Mouse (Mus musculus): ENCODE data around the gene Odf3l2. TPM values are rescaled to one million over a fixed set of nuclear protein-coding genes. Genes with fewer than 3 reads are reported as not detected.

The Odf3l2 gene
- total and polyA plus RNA-seq, 3 experiments = not detected

DNA sequence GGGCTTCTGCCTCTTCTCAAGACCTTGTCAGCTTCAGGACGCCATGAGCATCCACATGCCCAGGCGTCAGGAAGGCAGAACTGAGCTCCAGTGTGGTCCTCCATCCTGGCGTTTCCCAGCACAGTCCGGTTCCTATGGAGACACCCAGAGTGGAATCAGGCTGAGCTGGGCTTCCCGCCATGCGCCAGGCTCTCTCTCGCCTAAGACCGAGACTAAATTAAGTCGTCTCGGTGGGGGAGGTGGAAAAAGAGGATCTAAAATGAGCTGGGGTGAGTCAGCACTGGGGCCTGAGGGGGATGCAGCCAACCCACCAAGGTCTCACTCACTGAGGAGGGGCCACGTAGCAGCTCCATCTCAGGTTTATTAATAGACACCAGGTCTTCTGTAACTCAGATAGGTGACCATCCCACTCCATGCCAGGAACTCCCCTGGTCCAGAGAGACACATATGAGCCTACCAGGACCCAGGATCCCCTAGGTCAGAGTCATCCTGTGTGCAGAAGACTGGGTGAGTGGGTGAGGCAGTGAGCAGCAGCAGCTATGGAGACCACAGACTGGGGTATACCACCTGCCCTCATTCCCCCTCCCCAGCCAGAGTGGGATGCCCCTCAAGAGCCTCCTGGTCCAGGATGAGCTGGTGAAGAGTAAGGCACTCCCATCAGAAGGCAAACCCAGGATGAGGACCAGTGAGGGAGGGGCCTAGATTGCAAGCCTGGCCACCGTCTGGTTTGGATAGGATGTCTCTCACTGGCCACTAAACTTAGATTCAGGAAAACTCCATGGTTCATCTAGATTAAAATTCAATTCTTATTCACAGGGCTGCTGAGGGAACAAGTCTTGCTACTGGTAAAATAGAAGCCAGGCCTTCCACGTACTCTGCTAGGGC is 48.2 kb downstream of the Odf3l2 start:
- Histone ChIP-seq H3K79me2 (ENCODE audit: control insufficient read depth, insufficient read depth, low read length, poor library complexity) (no peaks in the 10 kb centered on the region), H3K4me3 (ENCODE audit: control insufficient read depth in 1 of 2, insufficient read depth in 1 of 2, low read depth in 2 of 2, low read length in 2 of 2) (no peak overlapping the region), H3K27me3 (ENCODE audit: control insufficient read depth in 1 of 2, insufficient read depth in 2 of 2, low read length in 2 of 2) (no peaks in the 10 kb centered on the region; a peak in 2 of 4 replicates), H3K27ac (ENCODE audit: control insufficient read depth, low read depth, low read length) (no peak overlapping the region), H3K36me3 (ENCODE audit: control insufficient read depth in 1 of 2, insufficient read depth in 2 of 2, low read length in 2 of 2) (peaks cover 0 to 5% of the 10 kb centered on the region in 2 experiments; a peak in 2 of 4 replicates), H3K4me1 (ENCODE audit: control insufficient read depth in 1 of 2, insufficient read depth in 2 of 2, low read length in 2 of 2) (peaks cover 4 to 10% of the 10 kb centered on the region in 2 experiments), H3K9me3 (replicated peaks; ENCODE audit: insufficient read depth, low read length) (no peaks in the 10 kb centered on the region), H3K9ac (ENCODE audit: control insufficient read depth, low read depth, low read length, poor library complexity, severe bottlenecking) (no peak overlapping the region)
- DNase-seq (ENCODE audit: low read depth, low spot score) = peak; percentile 23
- no peak for TF ChIP-seq EP300 (IDR thresholded peaks at IDR 0.05; ENCODE audit: low read depth in 1 of 2, low read length in 2 of 2)
- TF ChIP-seq POLR2A (IDR thresholded peaks at IDR 0.05; ENCODE audit: control insufficient read depth in 1 of 2, insufficient read depth in 1 of 2, low read depth in 1 of 2, low read length in 2 of 2, poor library complexity in 1 of 2) = no peak
- TF ChIP-seq MAX (IDR thresholded peaks at IDR 0.05; ENCODE audit: low read length) = no peak
- no peak for TF ChIP-seq GATA1 (IDR thresholded peaks at IDR 0.05; ENCODE audit: low read depth, low read length)
- no peak for TF ChIP-seq KAT2A (conservative IDR thresholded peaks at IDR 0.05; ENCODE audit: low read depth, low read length)
- TF ChIP-seq MAZ (IDR thresholded peaks at IDR 0.05; ENCODE audit: low read depth, low read length) = no peak

DNA sequence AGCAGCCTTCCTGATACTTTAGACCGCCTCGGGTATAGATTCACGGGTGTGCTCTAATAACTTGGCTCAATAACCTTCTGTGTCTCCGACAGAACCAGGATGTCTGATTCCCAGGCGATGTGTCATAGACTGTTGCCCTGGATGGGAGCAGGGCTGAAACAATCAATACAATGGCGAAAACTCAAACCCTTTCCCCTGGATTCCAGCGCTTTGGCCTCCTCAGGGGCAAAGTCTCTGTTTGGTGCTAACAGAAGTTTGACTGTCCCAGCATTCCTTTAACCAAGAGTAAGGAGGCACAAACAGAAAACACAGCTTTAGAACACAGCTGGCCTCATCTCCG is 50.0 kb downstream of the Odf3l2 start:
- TF ChIP-seq JUND (IDR thresholded peaks at IDR 0.05; ENCODE audit: low read depth, low read length) (no peak), TBP (IDR thresholded peaks at IDR 0.05; ENCODE audit: low read depth, low read length) (no peak), MXI1 (IDR thresholded peaks at IDR 0.05; ENCODE audit: low read depth, low read length) (no peak), KAT2A (conservative IDR thresholded peaks at IDR 0.05; ENCODE audit: low read depth, low read length) (no peak), ZMIZ1 (IDR thresholded peaks at IDR 0.05; ENCODE audit: low read depth, low read length) (no peak), E2F4 (IDR thresholded peaks at IDR 0.05; ENCODE audit: borderline replicate concordance, low read depth, low read length) (no peak)
- H3K27me3 ChIP-seq (ENCODE audit: control insufficient read depth in 1 of 2, insufficient read depth in 2 of 2, low read length in 2 of 2) = no peaks in the 10 kb centered on the region

GRCm38 (mm10) chr10:79594872-79595589 is 50.5 kb downstream of the Odf3l2 start:
- TF ChIP-seq SMC3 (IDR thresholded peaks at IDR 0.05; ENCODE audit: low read depth, low read length) (peak; percentile 67), CTCF (IDR thresholded peaks at IDR 0.05 in 2 of 3, conservative IDR thresholded peaks at IDR 0.05 in 1 of 3; ENCODE audit: control insufficient read depth in 1 of 3, insufficient read depth in 1 of 3, low read depth in 2 of 3, low read length in 3 of 3, poor library complexity in 1 of 3, severe bottlenecking in 1 of 3) (peak; percentile 80 to 89 (median 86)), RAD21 (IDR thresholded peaks at IDR 0.05; ENCODE audit: low read depth, low read length) (peak; percentile 86), ZC3H11A (IDR thresholded peaks at IDR 0.05; ENCODE audit: low read depth, low read length) (peak; percentile 36; the same call in 1 of the 2 replicates), KAT2A (conservative IDR thresholded peaks at IDR 0.05; ENCODE audit: low read depth, low read length) (no peak)
- peak; percentile 72 for DNase-seq (ENCODE audit: low read depth, low spot score)
- Histone ChIP-seq H3K36me3 (ENCODE audit: control insufficient read depth in 1 of 2, insufficient read depth in 2 of 2, low read length in 2 of 2) (peaks cover 0 to 5% of the 10 kb centered on the region in 2 experiments; a peak in 2 of 4 replicates), H3K79me2 (ENCODE audit: control insufficient read depth, insufficient read depth, low read length, poor library complexity) (no peaks in the 10 kb centered on the region), H3K27ac (ENCODE audit: control insufficient read depth, low read depth, low read length) (no peak overlapping the region), H3K4me1 (ENCODE audit: control insufficient read depth in 1 of 2, insufficient read depth in 2 of 2, low read length in 2 of 2) (peaks cover 4 to 10% of the 10 kb centered on the region in 2 experiments), H3K27me3 (ENCODE audit: control insufficient read depth in 1 of 2, insufficient read depth in 2 of 2, low read length in 2 of 2) (no peaks in the 10 kb centered on the region), H3K4me3 (ENCODE audit: control insufficient read depth in 1 of 2, insufficient read depth in 1 of 2, low read depth in 2 of 2, low read length in 2 of 2) (no peak overlapping the region), H3K9ac (ENCODE audit: control insufficient read depth, low read depth, low read length, poor library complexity, severe bottlenecking) (no peak overlapping the region), H3K9me3 (replicated peaks; ENCODE audit: insufficient read depth, low read length) (no peaks in the 10 kb centered on the region)

More for the DNA sequence above, 50.0 kb downstream of the Odf3l2 start:
- DNase-seq (ENCODE audit: low read depth, low spot score) = no peak
- H3K79me2 ChIP-seq (ENCODE audit: control insufficient read depth, insufficient read depth, low read length, poor library complexity) = no peaks in the 10 kb centered on the region
- no peak overlapping the region for H3K9ac ChIP-seq (ENCODE audit: control insufficient read depth, low read depth, low read length, poor library complexity, severe bottlenecking)
- no peak overlapping the region for H3K4me3 ChIP-seq (ENCODE audit: control insufficient read depth in 1 of 2, insufficient read depth in 1 of 2, low read depth in 2 of 2, low read length in 2 of 2)
- no peak overlapping the region for H3K27ac ChIP-seq (ENCODE audit: control insufficient read depth, low read depth, low read length)
- H3K9me3 ChIP-seq (replicated peaks; ENCODE audit: insufficient read depth, low read length) = no peaks in the 10 kb centered on the region
- H3K4me1 ChIP-seq (ENCODE audit: control insufficient read depth in 1 of 2, insufficient read depth in 2 of 2, low read length in 2 of 2) = peaks cover 4 to 10% of the 10 kb centered on the region in 2 experiments
- peaks cover 0 to 5% of the 10 kb centered on the region in 2 experiments; a peak in 2 of 4 replicates for H3K36me3 ChIP-seq (ENCODE audit: control insufficient read depth in 1 of 2, insufficient read depth in 2 of 2, low read length in 2 of 2)

Data from MEL (cell line).